ENCODE assay signal across 8 mouse cellular contexts in genomic region chr3:33955854-33956624, GRCm38 (mm10).
DNase-seq lines count a peak whose midpoint lies in the region; ATAC-seq and TF ChIP-seq lines count a peak whose summit lies in the region.

No protein-coding gene starts in this region.

- no peaks in the 10 kb centered on the region; the same call in 1 of the 2 replicates for H3K4me1 ChIP-seq in hindbrain, postnatal 0 days (ENCODE audit: insufficient read depth, low read length)

- 2% methylated on average over 19 of the region's 19 CpGs for WGBS in hindbrain, postnatal 0 days

- H3K4me2 ChIP-seq in hindbrain, postnatal 0 days (ENCODE audit: low read depth, low read length) = peak overlapping the region; percentile 63

- no peaks in the 10 kb centered on the region for H3K36me3 ChIP-seq in hindbrain, postnatal 0 days (ENCODE audit: insufficient read depth, low read length)

- DNase-seq in gastrocnemius, adult 8-10 months (ENCODE audit: low spot score in 2 of 2) = peak; percentile 21 to 33
- DNase-seq in hindbrain, postnatal 0 days (ENCODE audit: low spot score) = peak; percentile 85
- DNase-seq in left cerebral cortex, adult 18-20 months (ENCODE audit: low spot score in 2 of 2) = peak; percentile 56 to 76
- DNase-seq in lung, postnatal 4 days = peak; percentile 28 to 75
- peak; percentile 59 for DNase-seq in right cerebral cortex, adult 18-20 months
- DNase-seq in urinary bladder, postnatal 25 days (ENCODE audit: low spot score) = peak; percentile 61

- no peak overlapping the region for H3K27ac ChIP-seq in hindbrain, postnatal 0 days

- no peaks in the 10 kb centered on the region for H3K9me3 ChIP-seq in hindbrain, postnatal 0 days (ENCODE audit: low read length)

- H3K4me3 ChIP-seq in hindbrain, postnatal 0 days (ENCODE audit: low read length) = peak overlapping the region; percentile 27

- ATAC-seq in activated CD4-positive, CD25-positive, alpha-beta regulatory T cell, adult 4 months = peak; percentile 81
- ATAC-seq in common myeloid progenitor, adult 5-6 weeks (replicated peaks; ENCODE audit: low read depth, poor library complexity, severe bottlenecking) = peak; percentile 94
- peak; percentile 77 for ATAC-seq in hindbrain, postnatal 0 days

- peaks cover 13% of the 10 kb centered on the region; the same call in 1 of the 2 replicates for H3K27me3 ChIP-seq in hindbrain, postnatal 0 days (ENCODE audit: insufficient read depth, low read length)

- no peak overlapping the region for H3K9ac ChIP-seq in hindbrain, postnatal 0 days (replicated peaks; ENCODE audit: low read length)

- TF ChIP-seq CTCF in hindbrain, postnatal 0 days (IDR thresholded peaks at IDR 0.05; ENCODE audit: low read depth) = peak; percentile 91

Comparison
In these comparisons a context has a peak if more than half of its experiments do, and no peak if none do; other contexts are left out.
1. DNase-seq: peak in every context shown above with its lines; median percentile 85 in hindbrain, postnatal 0 days; 66 in left cerebral cortex, adult 18-20 months; 61 in urinary bladder, postnatal 25 days; 59 in right cerebral cortex, adult 18-20 months; 52 in lung, postnatal 4 days; 27 in gastrocnemius, adult 8-10 months.